Mouse (Mus musculus) right cerebral cortex, postnatal 25 days (tissue): ENCODE measurements around the gene C330021F23Rik.
A peak's percentile ranks its signal among the peaks of the same experiment; 100 is the strongest.

Experiments
- DNase-seq: peaks from one replicate; pipeline ENCODE4 v3.0.0; 2022

Gene C330021F23Rik

GRCm38 (mm10) chr8:3587391-3588257 is 19.8 kb downstream of the C330021F23Rik start:
- DNase-seq = peak; percentile 77

GRCm38 (mm10) chr8:3588258-3588633 is 20.5 kb downstream of the C330021F23Rik start:
- DNase-seq = no peak

- DNase-seq = no peak
These were observed 25.7 kb downstream of the C330021F23Rik start for GRCm38 (mm10) chr8:3593470-3593869.

- no peak for DNase-seq
These were observed 26.7 kb downstream of the C330021F23Rik start for GRCm38 (mm10) chr8:3594466-3594865.

GRCm38 (mm10) chr8:3598054-3598453 is 30.3 kb downstream of the C330021F23Rik start:
- no peak for DNase-seq

GRCm38 (mm10) chr8:3599219-3599618 is 31.4 kb downstream of the C330021F23Rik start:
- DNase-seq = no peak

GRCm38 (mm10) chr8:3600401-3600800 is 32.6 kb downstream of the C330021F23Rik start:
- no peak for DNase-seq

- DNase-seq = no peak
These were observed 35.6 kb downstream of the C330021F23Rik start for GRCm38 (mm10) chr8:3603439-3603838.

- no peak for DNase-seq
These were observed 38.8 kb downstream of the C330021F23Rik start for GRCm38 (mm10) chr8:3606593-3606992.

- DNase-seq = no peak
These were observed 40.0 kb downstream of the C330021F23Rik start for GRCm38 (mm10) chr8:3607822-3608221.

GRCm38 (mm10) chr8:3609046-3609815 is 41.4 kb downstream of the C330021F23Rik start:
- no peak for DNase-seq

- DNase-seq = no peak
These were observed 42.0 kb downstream of the C330021F23Rik start for GRCm38 (mm10) chr8:3609816-3610150.

- DNase-seq = peak; percentile 98
These were observed 53.6 kb downstream of the C330021F23Rik start, which contains the start of the genes Xab2 and Pet100 for GRCm38 (mm10) chr8:3621199-3621970. Gene Xab2 (minus strand): TSS chr8:3621316. Gene Pet100 (plus strand): TSS chr8:3621548.

GRCm38 (mm10) chr8:3622119-3622518 is 54.3 kb downstream of the C330021F23Rik start:
- no peak for DNase-seq

- DNase-seq = no peak
These were observed 57.7 kb downstream of the C330021F23Rik start, which contains the start of gene Pcp2 for GRCm38 (mm10) chr8:3625445-3625844. Gene Pcp2 (minus strand): TSS chr8:3625545.

GRCm38 (mm10) chr8:3626971-3627370 is 59.2 kb downstream of the C330021F23Rik start:
- no peak for DNase-seq

GRCm38 (mm10) chr8:3628014-3628413 is 60.2 kb downstream of the C330021F23Rik start:
- DNase-seq = no peak

- DNase-seq = peak; percentile 73
These were observed 63.1 kb downstream of the C330021F23Rik start, which contains the start of gene Stxbp2 for GRCm38 (mm10) chr8:3630647-3631477. Gene Stxbp2 (plus strand): TSS chr8:3630955.

GRCm38 (mm10) chr8:3631478-3631875 is 63.7 kb downstream of the C330021F23Rik start:
- DNase-seq = no peak
